Mouse (Mus musculus) kidney, adult 2 months (tissue): ENCODE data around the gene Itga6.

Source experiments
- CTCF ChIP-seq: fragments of 200-500 bp; conservative IDR thresholded peaks from 2 replicates; pipeline ENCODE4 v1.5.1; 2011; ENCODE audit warnings: low read depth, mild to moderate bottlenecking, control low read depth, low read length, moderate library complexity, mixed read lengths; ENCODE audit not compliant: insufficient read depth, insufficient read length
- POLR2A ChIP-seq: fragments of 200-500 bp; IDR thresholded peaks from one replicate; pipeline ENCODE4 v1.6.1; 2011; ENCODE audit warnings: low read depth, low read length, control low read depth

DNA sequence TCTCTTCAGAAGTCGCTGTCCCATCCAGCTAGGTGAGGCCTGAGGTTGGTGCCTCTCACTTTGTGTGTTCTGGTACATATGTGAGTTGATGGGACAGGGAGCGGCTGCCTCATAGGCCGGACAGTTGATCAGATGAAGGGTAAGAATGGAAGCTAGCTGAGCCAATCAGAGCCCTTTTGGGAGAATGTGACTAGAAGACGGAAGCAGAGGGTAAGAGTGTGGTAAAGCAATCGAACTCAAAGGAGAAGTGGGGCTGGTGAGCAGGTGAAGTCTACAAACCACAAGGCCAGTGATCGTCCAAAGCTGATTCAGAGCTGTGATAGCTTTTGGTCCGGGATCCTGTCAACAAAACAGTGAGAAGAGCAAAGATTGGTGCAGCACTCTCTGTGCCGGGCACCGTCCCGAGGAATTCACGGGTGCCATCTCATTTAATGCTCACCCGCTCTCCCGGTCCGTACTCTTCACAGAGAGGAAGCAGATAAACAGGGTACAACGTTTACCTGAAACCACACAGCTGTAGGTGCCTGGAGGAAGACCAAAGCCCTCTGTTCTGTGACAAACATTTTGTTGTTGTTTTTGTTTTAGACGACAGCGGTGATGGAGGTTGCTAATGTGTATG, 9.8 kb upstream of the Itga6 start:
- TF ChIP-seq CTCF (no peak), POLR2A (no peak)
